Mouse (Mus musculus) heart, embryonic 16.5 days (tissue): ENCODE measurements at regions not wholly inside any gene's neighbourhood (a gene's known extent, or its start where the extent isn't known, plus 50 kb on each side); places are given as distances from the start of the nearest gene placed in this dataset.

Source experiments
- ATAC-seq: fragments of 200-750 bp; cut with Nextera tagmentation; replicated peaks from 2 replicates; pipeline ENCODE4 v1.8.0; 2017; ENCODE audit warnings: moderate number of reproducible peaks; ENCODE audit not compliant: insufficient read depth, low FRiP score; ENCODE audit errors: extremely low read depth
- H3K27ac ChIP-seq: fragments of 300-500 bp; sonication (generic); 2 replicates; pipeline ENCODE4 v1.5.1; 2014; ENCODE audit warnings: mild to moderate bottlenecking, low read length, control low read depth, moderate library complexity
- H3K27me3 ChIP-seq: fragments of 300-500 bp; sonication (generic); 2 replicates; pipeline ENCODE4 v1.6.1; 2014; ENCODE audit warnings: low read length, mixed read lengths; ENCODE audit not compliant: control insufficient read depth, insufficient read depth
- H3K36me3 ChIP-seq: fragments of 300-500 bp; sonication (generic); 2 replicates; pipeline ENCODE4 v1.6.1; 2014; ENCODE audit not compliant: control insufficient read depth, insufficient read depth
- H3K4me1 ChIP-seq: fragments of 300-500 bp; sonication (generic); 2 replicates; pipeline ENCODE4 v1.6.1; 2014; ENCODE audit warnings: low read length, mixed read lengths; ENCODE audit not compliant: control insufficient read depth, insufficient read depth
- H3K4me2 ChIP-seq: fragments of 300-500 bp; sonication (generic); 2 replicates; pipeline ENCODE4 v1.6.1; 2014; ENCODE audit warnings: low read depth, mild to moderate bottlenecking, control low read depth, low read length
- H3K4me3 ChIP-seq: fragments of 300-500 bp; sonication (generic); 2 replicates; pipeline ENCODE4 v1.5.1; 2014; ENCODE audit warnings: mild to moderate bottlenecking, control low read depth, low read length
- H3K9ac ChIP-seq: fragments of 300-500 bp; sonication (generic); 2 replicates; pipeline ENCODE4 v1.6.1; 2014; ENCODE audit warnings: low read length, control low read depth
- H3K9me3 ChIP-seq: fragments of 300-500 bp; sonication (generic); replicated peaks from 2 replicates; pipeline ENCODE4 v1.6.1; 2016; ENCODE audit warnings: low read length; ENCODE audit not compliant: control insufficient read depth
- WGBS: fragments of 180-500 bp; shearing (Covaris S2); extraction: QIAGEN DNeasy Blood & Tissue Kit; methylation state at CpG from one replicate; pipeline ENCODE4 v1.1.7; 2014; 5-methylcytosine and 5-hydroxymethylcytosine counted together

DNA sequence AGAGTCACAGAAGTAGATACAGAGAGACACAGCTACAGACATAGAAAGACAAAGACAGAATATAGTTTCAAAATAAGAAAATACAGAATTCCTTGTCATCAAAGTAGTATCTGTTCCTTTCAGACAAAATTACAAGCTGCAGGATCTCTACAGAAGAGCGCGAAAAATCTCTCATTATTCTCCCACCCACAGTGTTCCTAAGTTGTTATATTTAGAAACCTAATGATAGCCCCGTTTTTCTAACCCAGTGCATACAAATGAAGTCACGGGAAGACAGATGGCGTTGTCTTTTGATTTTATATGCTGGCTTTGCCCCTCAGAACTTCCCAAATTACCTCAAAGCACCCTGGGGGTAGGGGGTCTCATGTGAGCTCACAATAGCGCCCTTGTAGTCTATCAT, 250.0 kb upstream of the Msx2 start:
- H3K4me2 ChIP-seq: no peak overlapping the region
- H3K4me3 ChIP-seq: no peak overlapping the region
- no peaks in the 10 kb centered on the region for H3K27me3 ChIP-seq
- H3K4me1 ChIP-seq: peaks cover 14% of the 10 kb centered on the region
- H3K27ac ChIP-seq: no peak overlapping the region
- no peaks in the 10 kb centered on the region for H3K36me3 ChIP-seq
- 44% methylated on average over 6 of the region's 6 CpGs for WGBS
- H3K9me3 ChIP-seq: no peaks in the 10 kb centered on the region
- no peak overlapping the region for H3K9ac ChIP-seq
- ATAC-seq: no peak

DNA sequence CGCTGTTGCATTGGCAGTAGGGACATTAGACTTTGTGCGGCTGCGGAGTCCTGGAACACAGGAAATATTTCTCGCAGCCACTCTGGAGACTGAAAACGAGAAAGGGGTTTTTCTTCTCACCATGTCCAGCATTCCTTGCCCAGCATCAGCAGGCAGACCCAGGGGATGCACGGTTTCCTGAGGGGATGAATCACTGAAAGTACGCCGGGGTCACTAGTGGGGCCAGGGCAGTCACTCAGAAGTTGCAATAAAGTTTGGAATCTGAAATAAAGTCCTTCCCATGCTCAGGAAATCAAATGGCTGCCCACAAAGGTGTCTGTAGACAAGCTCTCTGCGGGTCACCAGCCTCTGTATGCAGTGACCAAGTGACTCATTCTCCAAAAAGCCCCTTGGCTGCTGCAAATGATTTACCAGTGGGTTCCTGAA, 248.2 kb upstream of the Msx2 start:
- Histone ChIP-seq H3K4me2 (no peak overlapping the region), H3K9ac (no peak overlapping the region), H3K4me3 (no peak overlapping the region), H3K9me3 (no peaks in the 10 kb centered on the region), H3K27ac (no peak overlapping the region), H3K27me3 (no peaks in the 10 kb centered on the region), H3K4me1 (peaks cover 14% of the 10 kb centered on the region), H3K36me3 (no peaks in the 10 kb centered on the region)
- no peak for ATAC-seq
- WGBS: 50% methylated on average over 9 of the region's 9 CpGs

DNA sequence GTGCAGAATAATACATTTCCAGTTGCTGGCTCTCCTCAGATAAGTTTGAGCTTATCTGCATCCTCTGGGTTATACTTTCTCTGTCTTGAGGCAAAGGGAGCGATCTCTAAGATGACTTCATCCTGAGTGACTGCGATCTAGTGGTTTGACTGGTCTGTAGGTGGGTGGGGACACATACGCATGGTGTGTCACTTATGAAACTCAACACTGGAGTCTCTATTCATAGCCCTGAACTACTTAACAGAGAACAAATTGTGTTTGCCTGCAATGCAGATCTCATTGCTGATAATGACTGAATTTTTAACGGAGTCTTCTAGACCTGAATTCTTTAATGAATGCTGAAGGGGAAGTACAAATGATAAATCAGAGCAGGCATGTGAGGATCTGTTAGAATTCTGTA, 244.7 kb upstream of the Msx2 start:
- Histone ChIP-seq H3K27me3 (no peaks in the 10 kb centered on the region), H3K4me1 (peaks cover 10% of the 10 kb centered on the region), H3K4me2 (no peak overlapping the region), H3K27ac (no peak overlapping the region), H3K9ac (no peak overlapping the region), H3K9me3 (no peaks in the 10 kb centered on the region), H3K36me3 (no peaks in the 10 kb centered on the region), H3K4me3 (no peak overlapping the region)
- no peak for ATAC-seq
- 56% methylated on average over 4 of the region's 4 CpGs for WGBS

DNA sequence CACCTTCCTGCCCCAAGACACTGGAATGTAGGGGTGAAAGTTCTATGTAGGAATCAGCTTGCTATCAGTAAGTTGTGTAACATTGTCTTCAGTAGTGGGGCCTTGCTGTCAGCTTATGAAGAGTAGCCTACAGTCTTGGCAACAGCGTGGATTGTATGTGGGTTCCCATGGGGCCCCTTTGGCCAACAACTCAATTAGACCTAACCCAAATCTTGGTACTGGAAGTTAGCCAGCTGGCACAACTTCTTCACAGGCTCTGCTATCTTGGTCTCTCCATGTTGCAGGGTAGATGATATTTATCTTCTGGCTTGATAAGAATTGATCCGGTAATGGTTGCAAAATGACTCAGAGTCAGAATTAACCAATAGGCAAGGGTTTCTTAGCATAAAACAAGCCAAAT, 244.2 kb upstream of the Msx2 start:
- ATAC-seq: no peak
- Histone ChIP-seq H3K27ac (no peak overlapping the region), H3K9me3 (no peaks in the 10 kb centered on the region), H3K9ac (no peak overlapping the region), H3K27me3 (no peaks in the 10 kb centered on the region), H3K36me3 (no peaks in the 10 kb centered on the region), H3K4me3 (no peak overlapping the region), H3K4me2 (no peak overlapping the region), H3K4me1 (peaks cover 10% of the 10 kb centered on the region)
- WGBS: 59% methylated on average over 2 of the region's 2 CpGs

DNA sequence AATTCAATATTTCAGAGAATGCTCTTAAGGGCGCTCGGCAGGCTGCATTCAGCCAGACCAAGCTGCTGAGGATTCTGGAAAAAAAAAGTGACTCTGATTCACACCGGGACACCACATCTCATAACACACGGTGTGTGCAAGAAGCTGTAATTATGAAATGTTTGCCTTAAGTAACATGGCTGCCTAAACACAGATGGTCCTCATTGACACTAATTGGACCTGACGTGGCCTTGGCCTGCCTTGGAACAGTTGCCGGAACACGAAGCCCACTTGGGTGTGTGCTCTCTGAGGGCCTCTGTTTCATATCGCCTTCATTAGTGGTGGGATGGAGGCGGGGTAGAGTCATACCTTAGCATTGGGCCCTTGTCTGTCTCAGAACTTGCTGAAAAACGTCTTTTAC, 236.2 kb upstream of the Msx2 start:
- H3K9ac ChIP-seq: no peak overlapping the region
- no peaks in the 10 kb centered on the region for H3K27me3 ChIP-seq
- H3K36me3 ChIP-seq: no peaks in the 10 kb centered on the region
- 68% methylated on average over 10 of the region's 10 CpGs for WGBS
- no peak for ATAC-seq
- H3K9me3 ChIP-seq: no peaks in the 10 kb centered on the region
- H3K27ac ChIP-seq: no peak overlapping the region
- no peaks in the 10 kb centered on the region for H3K4me1 ChIP-seq
- H3K4me2 ChIP-seq: no peak overlapping the region
- H3K4me3 ChIP-seq: no peak overlapping the region

DNA sequence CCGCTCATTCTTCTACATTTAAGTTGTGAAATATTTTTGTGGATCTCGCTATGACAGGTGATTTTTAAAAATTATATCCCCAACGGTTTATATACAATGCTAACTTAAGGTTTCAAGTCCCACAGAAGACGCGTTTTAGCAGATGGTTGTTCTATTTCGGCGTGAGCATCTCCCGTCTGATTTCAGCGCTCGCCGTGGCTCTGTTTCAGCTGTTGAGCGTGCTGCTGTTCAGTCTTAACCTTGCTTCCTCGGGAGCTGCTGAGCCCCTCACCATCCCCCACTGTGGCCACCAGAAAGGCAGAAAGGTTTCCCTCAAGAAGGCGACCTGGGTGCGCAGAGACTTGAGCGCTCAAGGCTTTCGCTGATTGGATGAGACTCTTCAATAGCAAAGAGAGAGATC, 234.7 kb upstream of the Msx2 start:
- no peak overlapping the region for H3K4me3 ChIP-seq
- ATAC-seq: no peak
- no peaks in the 10 kb centered on the region for H3K27me3 ChIP-seq
- no peaks in the 10 kb centered on the region for H3K4me1 ChIP-seq
- WGBS: 85% methylated on average over 17 of the region's 17 CpGs
- no peaks in the 10 kb centered on the region for H3K36me3 ChIP-seq
- no peak overlapping the region for H3K27ac ChIP-seq
- no peak overlapping the region for H3K9ac ChIP-seq
- no peaks in the 10 kb centered on the region for H3K9me3 ChIP-seq
- H3K4me2 ChIP-seq: no peak overlapping the region

DNA sequence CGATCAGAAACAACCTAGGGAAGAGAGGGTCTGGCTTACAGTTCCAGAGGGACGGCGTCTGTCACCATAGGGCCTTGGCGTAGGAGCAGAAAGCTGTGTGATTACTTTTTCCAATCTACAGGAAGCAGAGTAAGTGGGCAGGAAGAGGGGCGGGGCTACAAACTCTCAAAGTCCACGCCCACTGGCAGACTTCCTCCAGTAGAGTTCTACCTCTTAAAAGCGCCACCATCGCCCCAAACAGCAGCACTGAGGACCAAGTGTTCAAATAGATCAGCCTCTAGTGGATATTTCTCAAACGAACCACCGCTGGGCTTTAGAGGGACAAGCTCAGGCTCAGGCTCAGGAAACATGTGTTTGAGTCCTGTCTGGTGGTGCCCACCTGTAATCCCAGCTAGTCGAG, 231.2 kb upstream of the Msx2 start:
- Histone ChIP-seq H3K4me3 (no peak overlapping the region), H3K4me2 (no peak overlapping the region), H3K9ac (no peak overlapping the region), H3K36me3 (no peaks in the 10 kb centered on the region), H3K9me3 (no peaks in the 10 kb centered on the region), H3K27me3 (no peaks in the 10 kb centered on the region), H3K4me1 (no peaks in the 10 kb centered on the region), H3K27ac (no peak overlapping the region)
- ATAC-seq: no peak
- 76% methylated on average over 11 of the region's 11 CpGs for WGBS

DNA sequence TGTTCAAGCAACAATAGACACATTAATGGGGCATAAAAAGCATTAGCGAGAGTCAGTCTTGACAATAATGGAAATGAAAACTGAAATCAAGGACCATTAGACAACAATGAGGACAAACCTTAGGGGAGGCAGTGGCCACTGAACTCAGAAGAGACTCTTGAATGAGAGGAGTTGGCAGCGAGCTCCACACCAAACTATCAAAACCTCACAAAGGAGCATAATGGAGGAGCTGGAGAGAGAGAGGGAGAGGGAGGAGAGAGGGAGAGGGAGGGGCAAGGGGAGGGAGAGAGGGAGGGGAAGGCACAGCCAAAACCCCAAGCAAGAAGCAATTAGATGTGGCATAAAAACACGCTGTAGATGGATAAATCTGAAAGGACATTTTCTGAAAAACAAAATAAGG, 227.4 kb upstream of the Msx2 start:
- no peak overlapping the region for H3K27ac ChIP-seq

DNA sequence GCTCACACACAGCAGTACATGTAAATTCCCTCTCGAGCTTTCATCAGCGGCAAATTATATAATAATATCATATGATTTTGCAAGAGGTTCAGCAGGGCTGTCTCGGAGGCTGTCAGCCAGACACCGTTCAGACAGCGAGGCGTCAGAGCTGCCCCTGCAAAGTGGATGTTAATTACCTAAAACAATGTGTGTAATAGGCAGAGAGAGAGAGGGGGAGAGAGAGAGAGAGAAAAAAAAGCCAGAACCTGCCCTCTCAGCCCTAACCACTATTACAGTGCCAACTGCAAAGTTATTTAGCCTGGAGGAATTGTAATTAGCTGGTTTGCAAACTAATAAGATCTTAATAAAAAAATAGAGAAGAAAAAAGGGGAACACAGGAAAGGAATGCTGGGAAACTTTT, 225.1 kb upstream of the Msx2 start:
- Histone ChIP-seq H3K4me2 (no peak overlapping the region), H3K27ac (no peak overlapping the region), H3K27me3 (no peaks in the 10 kb centered on the region), H3K9me3 (no peaks in the 10 kb centered on the region), H3K9ac (no peak overlapping the region), H3K4me1 (peaks cover 9% of the 10 kb centered on the region), H3K4me3 (no peak overlapping the region), H3K36me3 (no peaks in the 10 kb centered on the region)
- 35% methylated on average over 6 of the region's 6 CpGs for WGBS
- no peak for ATAC-seq

More for the DNA sequence above, 227.4 kb upstream of the Msx2 start:
- no peaks in the 10 kb centered on the region for H3K36me3 ChIP-seq
- no peaks in the 10 kb centered on the region for H3K9me3 ChIP-seq
- H3K4me2 ChIP-seq: no peak overlapping the region
- H3K4me1 ChIP-seq: peaks cover 8% of the 10 kb centered on the region
- H3K9ac ChIP-seq: no peak overlapping the region
- H3K4me3 ChIP-seq: no peak overlapping the region
- no peak for ATAC-seq
- no peaks in the 10 kb centered on the region for H3K27me3 ChIP-seq
- WGBS: 71% methylated on average over 3 of the region's 3 CpGs

DNA sequence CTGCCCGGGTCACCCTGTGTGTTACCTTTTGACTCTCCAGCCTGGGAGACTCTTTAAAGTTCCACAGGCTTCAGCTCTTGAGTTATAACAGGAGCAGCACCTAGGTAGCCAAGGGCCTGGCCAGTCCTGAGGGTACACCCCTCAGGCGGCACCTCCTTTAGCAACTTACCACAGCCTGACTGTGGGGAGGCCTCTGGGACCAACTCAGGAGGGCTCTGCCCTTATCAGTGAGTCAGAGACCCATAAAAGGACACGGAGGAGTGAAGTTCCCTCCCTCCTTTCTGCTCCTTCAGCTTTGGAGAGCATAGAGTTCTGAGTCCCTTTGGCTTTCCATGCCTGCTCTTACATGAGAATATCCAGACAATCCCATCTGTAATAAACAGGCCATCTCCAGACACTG, 222.5 kb upstream of the Msx2 start:
- no peak for ATAC-seq

More for the DNA sequence above, 222.5 kb upstream of the Msx2 start:
- H3K27me3 ChIP-seq: no peaks in the 10 kb centered on the region
- peaks cover 9% of the 10 kb centered on the region for H3K4me1 ChIP-seq
- no peak overlapping the region for H3K27ac ChIP-seq
- 24% methylated on average over 3 of the region's 3 CpGs for WGBS
- H3K4me3 ChIP-seq: no peak overlapping the region
- no peak overlapping the region for H3K4me2 ChIP-seq
- H3K9ac ChIP-seq: no peak overlapping the region
- H3K9me3 ChIP-seq: no peaks in the 10 kb centered on the region
- no peaks in the 10 kb centered on the region for H3K36me3 ChIP-seq
